Mouse (Mus musculus) gastrocnemius, adult 18-20 months (tissue): ENCODE measurements around the gene Cmah. TPM values are rescaled to one million over a fixed set of nuclear protein-coding genes. Genes with fewer than 3 reads are reported as not detected.

Experiments used
- DNase-seq: peaks from one replicate; pipeline ENCODE4 v3.0.0; 2021; ENCODE audit warnings: low spot score
- total RNA-seq, 2 experiments: library from RNA; stranded (reverse); gene quantifications; 2 replicates each; pipeline ENCODE4 v1.2.3; 2021

The Cmah gene
- total RNA-seq, 2 experiments from 2014 or later = 0.66 to 1.9 TPM

GRCm38 (mm10) chr13:24513717-24514116, 186.5 kb downstream of the Cmah start:
- DNase-seq = no peak

- no peak for DNase-seq
Observed at GRCm38 (mm10) chr13:24515101-24515675, 188.0 kb downstream of the Cmah start.

GRCm38 (mm10) chr13:24517757-24518156, 190.6 kb downstream of the Cmah start:
- no peak for DNase-seq

GRCm38 (mm10) chr13:24518887-24519286, 191.7 kb downstream of the Cmah start:
- DNase-seq = peak; percentile 52

GRCm38 (mm10) chr13:24519976-24520647, 192.9 kb downstream of the Cmah start:
- DNase-seq = no peak

GRCm38 (mm10) chr13:24520796-24521195, 193.6 kb downstream of the Cmah start:
- no peak for DNase-seq

- DNase-seq = peak; percentile 18
Observed at GRCm38 (mm10) chr13:24521446-24522342, 194.5 kb downstream of the Cmah start.

GRCm38 (mm10) chr13:24522343-24522837, 195.2 kb downstream of the Cmah start:
- no peak for DNase-seq

DNA sequence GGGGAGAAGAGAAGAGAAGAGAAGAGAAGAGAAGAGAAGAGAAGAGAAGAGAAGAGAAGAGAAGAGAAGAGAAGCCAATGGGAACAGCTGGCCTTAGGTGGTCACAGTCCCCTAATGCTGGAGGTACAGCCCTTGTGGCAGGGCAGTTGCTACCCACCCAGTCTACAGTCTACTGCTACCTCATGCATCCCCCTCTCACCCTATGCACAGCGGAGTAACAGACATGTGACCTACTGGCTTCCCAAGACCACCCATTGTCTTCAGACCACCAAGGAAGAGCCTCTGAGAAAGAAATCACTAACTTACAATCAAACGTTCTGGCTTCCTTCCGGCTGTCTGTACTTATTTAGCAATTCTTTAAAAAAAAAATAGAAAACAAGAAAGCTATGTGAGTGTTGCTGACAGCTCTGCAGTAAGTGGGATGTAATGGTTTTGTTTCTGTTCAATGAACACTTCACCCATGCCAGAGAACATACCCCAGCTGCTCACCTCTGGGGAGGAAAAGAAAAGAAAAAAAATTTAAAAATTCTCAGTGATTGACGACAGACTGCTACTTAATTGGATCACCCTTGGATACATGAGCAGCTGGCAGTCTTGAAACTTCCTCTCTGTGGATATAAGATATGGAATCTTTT, 196.5 kb downstream of the Cmah start:
- no peak for DNase-seq

DNA sequence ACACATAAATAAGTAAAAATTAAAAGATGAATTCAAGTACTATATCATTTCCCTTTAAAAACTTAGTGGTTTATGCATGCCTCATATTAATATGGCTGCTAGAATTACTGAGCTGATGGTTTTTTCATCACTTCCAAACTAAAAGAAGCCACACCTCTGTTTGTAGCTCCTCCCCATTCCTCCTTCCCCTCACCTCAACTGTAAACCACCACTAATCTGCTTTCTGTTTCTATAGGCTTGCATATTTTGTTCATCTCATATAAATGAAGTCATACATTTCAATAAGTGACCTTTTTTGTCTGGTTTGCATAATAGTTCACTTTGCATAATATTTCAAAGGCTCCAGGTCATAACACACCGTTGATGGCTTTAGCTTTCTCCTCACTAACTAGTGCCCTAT, 197.3 kb downstream of the Cmah start:
- no peak for DNase-seq

DNA sequence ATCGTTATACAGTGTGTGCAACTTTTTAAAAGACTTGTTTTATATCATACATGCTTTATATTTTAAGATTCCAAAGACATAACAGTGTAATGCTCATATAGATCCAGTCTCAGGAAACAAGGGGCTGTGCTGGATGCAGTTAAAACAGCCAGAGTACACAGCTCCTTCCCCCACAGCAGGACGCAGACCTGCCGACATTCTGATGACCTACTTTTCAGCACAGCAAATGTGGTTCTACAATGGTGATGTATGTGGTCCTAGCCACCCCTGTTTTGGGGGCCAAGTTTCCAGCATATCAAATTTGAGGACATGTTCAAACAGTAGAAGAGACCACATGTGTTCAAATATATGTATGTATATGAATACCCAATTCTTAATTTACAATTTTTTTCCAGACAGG, 198.3 kb downstream of the Cmah start:
- DNase-seq = no peak

DNA sequence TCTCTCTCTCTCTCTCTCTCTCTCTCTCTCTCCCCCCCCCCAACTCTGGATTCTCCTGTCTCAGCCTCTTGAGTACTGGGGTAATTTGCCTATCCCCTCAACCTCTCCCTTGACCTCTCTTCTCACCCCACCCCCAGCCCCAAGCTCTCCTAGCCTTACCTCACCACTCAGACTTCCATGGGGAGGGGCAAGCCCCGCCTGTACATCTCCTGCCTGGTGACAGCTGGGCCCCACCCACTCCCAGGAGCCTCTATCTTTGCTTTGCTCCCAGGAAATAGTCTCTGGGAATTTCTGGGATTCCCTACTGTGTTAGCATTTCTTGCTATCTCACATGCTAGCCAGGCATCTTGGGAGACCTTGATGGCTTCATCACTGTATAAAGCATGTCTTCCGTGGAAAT, 199.7 kb downstream of the Cmah start:
- DNase-seq = no peak

Other genes starting within 250 kb of the Cmah start
- gene Carmil1, start 46.6 kb upstream of the Cmah start, total RNA-seq = 1 to 10 TPM; 1.9 to 2.6 TPM